Mouse (Mus musculus) liver, postnatal 0 days (tissue): ENCODE results near the gene Npr3. TPM values are rescaled to one million over a fixed set of nuclear protein-coding genes. Genes with fewer than 3 reads are reported as not detected.

Source experiments
- ATAC-seq: fragments of 200-750 bp; cut with Nextera tagmentation; 2 replicates; pipeline ENCODE4 v1.8.0; 2017; ENCODE audit warnings: mild to moderate bottlenecking, moderate library complexity
- DNase-seq: peaks from one replicate; pipeline ENCODE4 v3.0.0-alpha.2; 2016
- H3K27ac ChIP-seq: fragments of 300-500 bp; sonication (generic); 2 replicates; pipeline ENCODE4 v1.5.1; 2014; ENCODE audit warnings: antibody characterized with exemption, moderate library complexity, mild to moderate bottlenecking, low read depth
- H3K27me3 ChIP-seq: fragments of 300-500 bp; sonication (generic); 2 replicates; pipeline ENCODE4 v1.6.1; 2014; ENCODE audit warnings: low read length, control low read depth, mixed read lengths; ENCODE audit not compliant: insufficient read depth
- H3K36me3 ChIP-seq: fragments of 300-500 bp; sonication (generic); replicated peaks from 2 replicates; pipeline ENCODE4 v1.6.1; 2014; ENCODE audit warnings: mild to moderate bottlenecking, control low read depth, low read length, moderate library complexity, mixed read lengths; ENCODE audit not compliant: insufficient read depth
- H3K4me1 ChIP-seq: fragments of 300-500 bp; sonication (generic); 2 replicates; pipeline ENCODE4 v1.6.1; 2014; ENCODE audit warnings: antibody characterized with exemption, mild to moderate bottlenecking, control low read depth; ENCODE audit not compliant: insufficient read depth
- H3K4me2 ChIP-seq: fragments of 300-500 bp; sonication (generic); 2 replicates; pipeline ENCODE4 v1.6.1; 2014; ENCODE audit warnings: low read depth, mild to moderate bottlenecking, low read length, moderate library complexity, mixed read lengths
- H3K4me3 ChIP-seq: fragments of 300-500 bp; sonication (generic); 2 replicates; pipeline ENCODE4 v1.5.1; 2014; ENCODE audit warnings: low read depth, low read length
- H3K9ac ChIP-seq: fragments of 300-500 bp; sonication (generic); replicated peaks from 2 replicates; pipeline ENCODE4 v1.6.1; 2014; ENCODE audit warnings: mild to moderate bottlenecking, moderate library complexity
- H3K9me3 ChIP-seq: fragments of 300-500 bp; sonication (generic); 2 replicates; pipeline ENCODE4 v1.6.1; 2016; ENCODE audit warnings: mild to moderate bottlenecking, control low read depth, low read length, mixed read lengths
- CTCF ChIP-seq: sonication (generic); IDR thresholded peaks from 2 replicates; pipeline ENCODE4 v1.5.1; 2016; ENCODE audit warnings: antibody characterized with exemption, low read depth
- EP300 ChIP-seq: IDR thresholded peaks from 2 replicates; pipeline ENCODE4 v1.6.1; 2016; ENCODE audit warnings: antibody characterized with exemption, low read depth, mild to moderate bottlenecking
- WGBS: fragments of 180-500 bp; shearing (Covaris S2); extraction: QIAGEN DNeasy Blood & Tissue Kit; methylation state at CpG from one replicate; pipeline ENCODE4 v1.1.7; 2014; ENCODE audit not compliant: insufficient replicate concordance; 5-methylcytosine and 5-hydroxymethylcytosine counted together
- polyA plus RNA-seq: library from polyadenylated mRNA; unstranded; fragments of >200 nt; fragmentation: Nextera tagmentation; extraction: Ambion mirVana; gene quantifications from 2 replicates; pipeline ENCODE4 v1.2.1, GENCODE M21; 2015

The Npr3 gene
- polyA plus RNA-seq, 1 experiment from 2014 or later = 0.85 TPM

- Histone ChIP-seq H3K4me3 (no peak overlapping the region), H3K27ac (no peak overlapping the region), H3K4me2 (no peak overlapping the region), H3K27me3 (no peaks in the 10 kb centered on the region), H3K9ac (no peak overlapping the region), H3K4me1 (no peaks in the 10 kb centered on the region), H3K9me3 (peaks cover 4% of the 10 kb centered on the region; the same call in 1 of the 2 replicates), H3K36me3 (no peaks in the 10 kb centered on the region)
- no peak for ATAC-seq
- no peak for DNase-seq
- WGBS = 69% methylated on average over 2 of the region's 2 CpGs
- TF ChIP-seq CTCF (no peak), EP300 (no peak)
Measured at GRCm38 (mm10) chr15:11877273-11877672, 29.8 kb downstream of the Npr3 start.

DNA sequence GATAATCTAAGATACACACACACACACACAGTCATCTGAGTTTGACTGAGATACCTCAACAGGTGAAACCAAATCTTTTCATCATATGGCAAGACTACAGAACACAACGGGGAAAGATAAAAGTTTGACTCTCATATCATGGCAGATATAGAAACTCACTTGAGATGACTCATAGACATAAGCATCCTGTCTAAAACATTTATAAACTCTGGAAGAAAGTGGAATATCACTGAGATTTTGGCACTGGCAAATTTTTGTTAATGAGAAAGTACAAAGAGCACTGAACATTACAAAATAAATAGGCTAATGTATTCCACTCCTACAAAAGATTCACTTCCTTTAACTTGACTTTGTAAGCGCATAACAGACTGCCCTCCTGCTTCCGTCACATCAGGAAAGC lies 40.2 kb downstream of the Npr3 start:
- Histone ChIP-seq H3K4me2 (no peak overlapping the region), H3K9ac (no peak overlapping the region), H3K4me3 (no peak overlapping the region), H3K27ac (no peak overlapping the region), H3K4me1 (no peaks in the 10 kb centered on the region), H3K36me3 (no peaks in the 10 kb centered on the region), H3K9me3 (no peaks in the 10 kb centered on the region), H3K27me3 (no peaks in the 10 kb centered on the region)
- no peak for TF ChIP-seq EP300
- 74% methylated on average over 3 of the region's 3 CpGs for WGBS
- ATAC-seq (no peak), DNase-seq (no peak)

- H3K4me1 ChIP-seq = no peaks in the 10 kb centered on the region
- TF ChIP-seq EP300 (no peak), CTCF (no peak)
- no peak overlapping the region for H3K27ac ChIP-seq
- no peak overlapping the region for H3K9ac ChIP-seq
- no peak overlapping the region for H3K4me2 ChIP-seq
- no peaks in the 10 kb centered on the region for H3K9me3 ChIP-seq
- ATAC-seq (no peak), DNase-seq (no peak)
- no peaks in the 10 kb centered on the region for H3K27me3 ChIP-seq
- H3K4me3 ChIP-seq = no peak overlapping the region
- 84% methylated on average over 6 of the region's 6 CpGs for WGBS
- H3K36me3 ChIP-seq = no peaks in the 10 kb centered on the region
Measured at GRCm38 (mm10) chr15:11863540-11863818, 43.6 kb downstream of the Npr3 start.

GRCm38 (mm10) chr15:11862785-11863539 lies 44.1 kb downstream of the Npr3 start:
- H3K27ac ChIP-seq = no peak overlapping the region
- no peaks in the 10 kb centered on the region for H3K27me3 ChIP-seq
- TF ChIP-seq EP300 (no peak), CTCF (no peak)
- H3K9ac ChIP-seq = no peak overlapping the region
- DNase-seq (no peak), ATAC-seq (no peak)
- H3K36me3 ChIP-seq = no peaks in the 10 kb centered on the region
- H3K4me1 ChIP-seq = no peaks in the 10 kb centered on the region
- 76% methylated on average over 15 of the region's 15 CpGs for WGBS
- H3K4me2 ChIP-seq = no peak overlapping the region
- no peak overlapping the region for H3K4me3 ChIP-seq
- no peaks in the 10 kb centered on the region for H3K9me3 ChIP-seq

DNA sequence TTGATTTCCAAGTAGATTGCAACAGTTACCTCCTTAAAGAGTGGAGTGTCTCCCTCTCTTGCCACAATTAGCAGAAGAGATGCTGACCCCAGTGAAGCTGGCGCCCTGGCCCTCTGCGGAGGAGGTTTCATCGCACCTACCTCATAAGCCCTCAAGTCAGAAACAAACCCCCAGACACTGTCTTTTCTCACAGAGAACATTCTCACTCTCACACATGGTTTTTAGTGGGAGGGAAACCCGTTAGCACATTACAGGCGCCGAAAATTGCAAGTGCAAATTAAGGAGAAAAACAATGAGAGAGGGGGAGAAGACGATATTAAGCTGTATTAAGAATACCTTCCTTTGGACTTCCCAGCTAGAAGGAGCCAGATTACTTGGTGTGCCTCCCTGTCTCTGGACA lies 44.8 kb downstream of the Npr3 start:
- WGBS = 86% methylated on average over 7 of the region's 7 CpGs
- H3K4me3 ChIP-seq = no peak overlapping the region
- H3K36me3 ChIP-seq = no peaks in the 10 kb centered on the region
- TF ChIP-seq EP300 = no peak
- ATAC-seq (no peak), DNase-seq (no peak)
- H3K9ac ChIP-seq = no peak overlapping the region
- no peak overlapping the region for H3K27ac ChIP-seq
- no peak overlapping the region for H3K4me2 ChIP-seq
- no peaks in the 10 kb centered on the region for H3K4me1 ChIP-seq
- H3K9me3 ChIP-seq = no peaks in the 10 kb centered on the region
- no peaks in the 10 kb centered on the region for H3K27me3 ChIP-seq

GRCm38 (mm10) chr15:11860259-11860658 lies 46.8 kb downstream of the Npr3 start:
- Histone ChIP-seq H3K9ac (no peak overlapping the region), H3K9me3 (no peaks in the 10 kb centered on the region), H3K4me1 (no peaks in the 10 kb centered on the region), H3K36me3 (no peaks in the 10 kb centered on the region), H3K27ac (no peak overlapping the region), H3K4me2 (no peak overlapping the region), H3K4me3 (no peak overlapping the region), H3K27me3 (no peaks in the 10 kb centered on the region)
- TF ChIP-seq EP300 (no peak), CTCF (no peak)
- no peak for DNase-seq
- WGBS = 64% methylated on average over 2 of the region's 2 CpGs
- ATAC-seq = no peak

DNA sequence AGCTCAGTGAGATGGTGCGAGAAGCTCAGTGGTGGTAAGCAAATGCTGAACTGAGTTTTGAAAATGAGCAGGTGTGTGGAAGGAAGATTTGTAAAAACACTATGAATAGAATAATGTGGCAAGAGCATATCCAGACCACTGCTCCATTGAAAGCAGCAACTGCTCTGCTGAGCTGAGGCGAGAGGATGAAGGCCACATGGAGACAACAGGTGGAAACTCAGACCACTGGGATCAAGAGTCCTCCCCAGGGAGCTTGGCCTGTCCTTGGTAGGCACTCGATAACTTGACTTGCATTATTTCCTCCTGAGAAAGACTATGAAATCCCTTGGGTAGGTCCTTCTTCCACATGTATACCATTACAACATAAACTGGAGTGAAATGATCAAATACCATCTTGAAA lies 47.3 kb downstream of the Npr3 start:
- Histone ChIP-seq H3K9me3 (no peaks in the 10 kb centered on the region), H3K27me3 (no peaks in the 10 kb centered on the region), H3K4me2 (no peak overlapping the region), H3K4me3 (no peak overlapping the region), H3K4me1 (no peaks in the 10 kb centered on the region), H3K27ac (no peak overlapping the region), H3K9ac (no peak overlapping the region), H3K36me3 (no peaks in the 10 kb centered on the region)
- ATAC-seq (no peak), DNase-seq (no peak)
- no peak for TF ChIP-seq CTCF
- no peak for TF ChIP-seq EP300
- WGBS = 68% methylated on average over 3 of the region's 3 CpGs
